Mouse (Mus musculus) kidney, adult 8-10 months (tissue): ENCODE measurements around the gene Nus1.

Source experiments
- DNase-seq, 2 experiments: peaks; one replicate each; pipeline ENCODE4 v3.0.0; 2022

Nus1 gene

GRCm38 (mm10) chr10:52417299-52417997 lies at the start of gene Nus1:
TSS of gene Nus1 (plus strand) at chr10:52417547.
- peak; percentile 96 for DNase-seq

GRCm38 (mm10) chr10:52368376-52368775 lies 49.0 kb upstream of the Nus1 start:
- DNase-seq = no peak

- no peak for DNase-seq
These were observed 43.5 kb upstream of the Nus1 start for GRCm38 (mm10) chr10:52373834-52374233.

- DNase-seq = peak in 1 of 2 experiments; percentile 68
These were observed 42.7 kb upstream of the Nus1 start for GRCm38 (mm10) chr10:52374651-52375050.

- DNase-seq = no peak
These were observed 40.9 kb upstream of the Nus1 start for GRCm38 (mm10) chr10:52376422-52376821.

GRCm38 (mm10) chr10:52377813-52378212 lies 39.5 kb upstream of the Nus1 start:
- no peak for DNase-seq

- DNase-seq = no peak
These were observed 36.0 kb upstream of the Nus1 start for GRCm38 (mm10) chr10:52381321-52381801.

GRCm38 (mm10) chr10:52381845-52382591 lies 35.3 kb upstream of the Nus1 start, which contains the start of gene Gopc:
TSS of gene Gopc (minus strand) at chr10:52382124.
- peak; percentile 97 to 98 for DNase-seq

- DNase-seq = peak; percentile 45
These were observed 34.3 kb upstream of the Nus1 start for GRCm38 (mm10) chr10:52383022-52383421.

GRCm38 (mm10) chr10:52383522-52383921 lies 33.8 kb upstream of the Nus1 start:
- DNase-seq = no peak

- peak; percentile 50 to 52 for DNase-seq
These were observed 32.3 kb upstream of the Nus1 start for GRCm38 (mm10) chr10:52384823-52385610.

- no peak for DNase-seq
These were observed 30.2 kb upstream of the Nus1 start for GRCm38 (mm10) chr10:52387192-52387591.

- DNase-seq = no peak
These were observed 28.4 kb upstream of the Nus1 start, which contains the start of gene Nepn for GRCm38 (mm10) chr10:52388922-52389430. TSS of gene Nepn (plus strand) at chr10:52388972.

- DNase-seq = no peak
These were observed 27.9 kb upstream of the Nus1 start for GRCm38 (mm10) chr10:52389438-52389837.

- no peak for DNase-seq
These were observed 26.1 kb upstream of the Nus1 start for GRCm38 (mm10) chr10:52391208-52391607.

GRCm38 (mm10) chr10:52396647-52397046 lies 20.7 kb upstream of the Nus1 start:
- DNase-seq = peak; percentile 56 to 84

- no peak for DNase-seq
These were observed 18.6 kb upstream of the Nus1 start for GRCm38 (mm10) chr10:52398715-52399114.

- no peak for DNase-seq
These were observed 17.6 kb upstream of the Nus1 start for GRCm38 (mm10) chr10:52399722-52400121.

- DNase-seq = peak in 1 of 2 experiments; percentile 1
These were observed 12.2 kb upstream of the Nus1 start for GRCm38 (mm10) chr10:52405160-52405559.

- peak; percentile 45 to 67 for DNase-seq
These were observed 9.8 kb upstream of the Nus1 start for GRCm38 (mm10) chr10:52407526-52407925.

- DNase-seq = no peak
These were observed 2.3 kb upstream of the Nus1 start for GRCm38 (mm10) chr10:52415020-52415419.

- DNase-seq = no peak
These were observed 889 bp upstream of the Nus1 start for GRCm38 (mm10) chr10:52416458-52416857.
